Mouse (Mus musculus) forebrain, embryonic 14.5 days (tissue): ENCODE measurements around the gene St3gal5. TPM values are rescaled to one million over a fixed set of nuclear protein-coding genes. Genes with fewer than 3 reads are reported as not detected.
"Not testable (repeated sequence)": the region's sequence is repeated elsewhere in the genome, so short reads cannot be mapped to it uniquely, and the experiment has no call there.

Source experiments
- ATAC-seq: fragments of 200-750 bp; cut with Nextera tagmentation; 2 replicates; pipeline ENCODE4 v1.8.0; 2017; ENCODE audit warnings: mild to moderate bottlenecking, moderate library complexity
- DNase-seq: peaks from one replicate; pipeline ENCODE4 v3.0.0-alpha.2; 2015; ENCODE audit warnings: low spot score
- H3K27ac ChIP-seq: fragments of 300-500 bp; sonication (generic); 2 replicates; pipeline ENCODE4 v1.5.1; 2014; ENCODE audit warnings: low read depth, mild to moderate bottlenecking, control low read depth, low read length, moderate library complexity
- H3K27me3 ChIP-seq: fragments of 300-500 bp; sonication (generic); replicated peaks from 2 replicates; pipeline ENCODE4 v1.6.1; 2014; ENCODE audit warnings: low read length, control low read depth, mixed read lengths; ENCODE audit not compliant: control insufficient read depth, insufficient read depth
- H3K36me3 ChIP-seq: fragments of 300-500 bp; sonication (generic); 2 replicates; pipeline ENCODE4 v1.6.1; 2014; ENCODE audit warnings: low read length, control low read depth; ENCODE audit not compliant: control insufficient read depth, insufficient read depth
- H3K4me1 ChIP-seq: fragments of 300-500 bp; sonication (generic); 2 replicates; pipeline ENCODE4 v1.6.1; 2014; ENCODE audit warnings: antibody characterized with exemption, low read length, control low read depth; ENCODE audit not compliant: control insufficient read depth, insufficient read depth
- H3K4me2 ChIP-seq: fragments of 300-500 bp; sonication (generic); 2 replicates; pipeline ENCODE4 v1.6.1; 2014; ENCODE audit warnings: mild to moderate bottlenecking, control low read depth, low read length
- H3K4me3 ChIP-seq: fragments of 300-500 bp; sonication (generic); 2 replicates; pipeline ENCODE4 v1.5.1; 2014; ENCODE audit warnings: low read depth, low read length, control low read depth
- H3K9ac ChIP-seq: fragments of 300-500 bp; sonication (generic); 2 replicates; pipeline ENCODE4 v1.6.1; 2014; ENCODE audit warnings: mild to moderate bottlenecking, low read length, control low read depth, moderate library complexity
- H3K9me3 ChIP-seq: fragments of 300-500 bp; sonication (generic); replicated peaks from 2 replicates; pipeline ENCODE4 v1.6.1; 2016; ENCODE audit warnings: low read length, control low read depth, mixed read lengths; ENCODE audit not compliant: control insufficient read depth
- WGBS: fragments of 180-500 bp; shearing (Covaris S2); extraction: QIAGEN DNeasy Blood & Tissue Kit; methylation state at CpG from one replicate; pipeline ENCODE4 v1.1.7; 2014; 5-methylcytosine and 5-hydroxymethylcytosine counted together
- polyA plus RNA-seq: library from polyadenylated mRNA; unstranded; fragments of >200 nt; fragmentation: Nextera tagmentation; extraction: Ambion mirVana; gene quantifications from 2 replicates; pipeline ENCODE4 v1.2.1, GENCODE M21; 2014

The St3gal5 gene
- polyA plus RNA-seq, 1 experiment from 2014 or later = 25.5 TPM

GRCm38 (mm10) chr6:72148721-72149120 is 51.3 kb downstream of the St3gal5 start:
- Histone ChIP-seq H3K9ac (no peak overlapping the region), H3K4me2 (no peak overlapping the region), H3K9me3 (0 out of 2 replicates have a peak, but pooled peaks cover 5% of the 10 kb centered on the region), H3K27ac (no peak overlapping the region), H3K4me3 (no peak overlapping the region), H3K36me3 (peaks cover 27% of the 10 kb centered on the region), H3K27me3 (no peaks in the 10 kb centered on the region), H3K4me1 (no peaks in the 10 kb centered on the region)
- over 99% methylated on average over 4 of the region's 4 CpGs for WGBS
- ATAC-seq (no peak), DNase-seq (no peak)

- Histone ChIP-seq H3K36me3 (peaks cover 31% of the 10 kb centered on the region), H3K27me3 (no peaks in the 10 kb centered on the region), H3K4me3 (no peak overlapping the region), H3K9ac (no peak overlapping the region), H3K9me3 (0 out of 2 replicates have a peak, but pooled peaks cover 5% of the 10 kb centered on the region), H3K4me1 (no peaks in the 10 kb centered on the region), H3K4me2 (no peak overlapping the region), H3K27ac (no peak overlapping the region)
- ATAC-seq (no peak), DNase-seq (no peak)
- 88% methylated on average over 3 of the region's 3 CpGs for WGBS
Measured at GRCm38 (mm10) chr6:72149797-72150196, 52.4 kb downstream of the St3gal5 start.

- ATAC-seq = no peak
- peaks cover 40% of the 10 kb centered on the region for H3K36me3 ChIP-seq
- H3K4me1 ChIP-seq = no peaks in the 10 kb centered on the region
Measured at GRCm38 (mm10) chr6:72152707-72153106, 55.3 kb downstream of the St3gal5 start.

GRCm38 (mm10) chr6:72153455-72153854 is 56.1 kb downstream of the St3gal5 start:
- Histone ChIP-seq H3K4me2 (no peak overlapping the region), H3K9ac (no peak overlapping the region), H3K27me3 (no peaks in the 10 kb centered on the region), H3K4me1 (no peaks in the 10 kb centered on the region), H3K4me3 (no peak overlapping the region), H3K9me3 (0 out of 2 replicates have a peak, but pooled peaks cover 5% of the 10 kb centered on the region), H3K36me3 (peaks cover 40% of the 10 kb centered on the region), H3K27ac (no peak overlapping the region)
- DNase-seq (no peak), ATAC-seq (no peak)
- WGBS = 89% methylated on average over 11 of the region's 11 CpGs

More at GRCm38 (mm10) chr6:72152707-72153106, 55.3 kb downstream of the St3gal5 start:
- H3K9ac ChIP-seq = no peak overlapping the region
- H3K27ac ChIP-seq = no peak overlapping the region
- H3K4me3 ChIP-seq = no peak overlapping the region
- H3K4me2 ChIP-seq = no peak overlapping the region
- 88% methylated on average over 7 of the region's 7 CpGs for WGBS
- DNase-seq = no peak
- 0 out of 2 replicates have a peak, but pooled peaks cover 5% of the 10 kb centered on the region for H3K9me3 ChIP-seq
- no peaks in the 10 kb centered on the region for H3K27me3 ChIP-seq

- not testable (repeated sequence) for H3K27me3 ChIP-seq, DNase-seq
- 79% methylated on average over 5 of the region's 5 CpGs for WGBS
Measured at GRCm38 (mm10) chr6:72154008-72154407, 56.6 kb downstream of the St3gal5 start.

DNA sequence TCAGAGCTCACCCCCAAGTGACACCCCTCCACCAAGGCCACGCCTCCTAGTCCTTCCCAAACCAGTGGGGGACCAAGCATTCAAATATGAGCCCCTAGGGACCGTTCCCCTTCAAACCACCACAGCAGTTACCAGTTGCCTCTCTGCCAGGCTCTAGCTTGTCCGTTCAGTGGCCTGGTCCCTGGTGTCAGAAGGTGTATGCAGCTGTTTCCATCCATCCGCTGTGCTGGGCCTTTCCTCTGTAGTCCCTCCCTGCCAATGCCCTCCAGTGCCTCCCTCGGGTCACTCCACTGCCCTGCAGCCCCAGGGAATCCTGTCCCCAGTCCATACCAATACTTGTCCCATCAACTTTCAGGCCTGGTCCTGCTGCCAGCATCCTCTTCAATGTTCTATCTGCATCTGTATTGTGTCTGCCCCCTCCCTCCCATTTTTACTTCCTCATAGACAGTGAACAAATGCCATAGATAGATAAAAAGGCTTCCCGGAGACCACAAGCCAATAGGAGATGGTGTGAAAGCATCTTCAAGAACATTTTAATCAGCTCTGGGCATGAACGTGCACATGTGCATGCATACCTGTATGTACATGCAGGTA is 57.6 kb downstream of the St3gal5 start:
- DNase-seq (no peak), ATAC-seq (no peak)
- WGBS = 88% methylated on average over 7 of the region's 7 CpGs
- no peak overlapping the region for H3K4me2 ChIP-seq
- no peaks in the 10 kb centered on the region for H3K9me3 ChIP-seq
- H3K27me3 ChIP-seq = no peaks in the 10 kb centered on the region
- H3K36me3 ChIP-seq = peaks cover 27% of the 10 kb centered on the region
- no peak overlapping the region for H3K4me3 ChIP-seq
- no peak overlapping the region for H3K27ac ChIP-seq
- no peaks in the 10 kb centered on the region for H3K4me1 ChIP-seq
- no peak overlapping the region for H3K9ac ChIP-seq

More at GRCm38 (mm10) chr6:72154008-72154407, 56.6 kb downstream of the St3gal5 start:
- H3K4me2 ChIP-seq, H3K9me3 ChIP-seq, H3K4me3 ChIP-seq, H3K27ac ChIP-seq, H3K4me1 ChIP-seq, H3K9ac ChIP-seq, ATAC-seq: not testable (repeated sequence)
- H3K36me3 ChIP-seq = peaks cover 37% of the 10 kb centered on the region

- H3K9me3 ChIP-seq = no peaks in the 10 kb centered on the region
- 92% methylated on average over 8 of the region's 8 CpGs for WGBS
- no peak for DNase-seq
Measured at GRCm38 (mm10) chr6:72155649-72156048, 58.3 kb downstream of the St3gal5 start.

GRCm38 (mm10) chr6:72158966-72159764 is 61.8 kb downstream of the St3gal5 start:
- no peak overlapping the region for H3K4me3 ChIP-seq
- no peaks in the 10 kb centered on the region for H3K27me3 ChIP-seq
- WGBS = 86% methylated on average over 8 of the region's 8 CpGs
- H3K9me3 ChIP-seq = no peaks in the 10 kb centered on the region
- peaks cover 13% of the 10 kb centered on the region for H3K36me3 ChIP-seq
- H3K27ac ChIP-seq = no peak overlapping the region
- H3K9ac ChIP-seq = no peak overlapping the region
- H3K4me2 ChIP-seq = no peak overlapping the region
- no peak for DNase-seq
- H3K4me1 ChIP-seq = no peaks in the 10 kb centered on the region
- ATAC-seq = no peak

More at GRCm38 (mm10) chr6:72155649-72156048, 58.3 kb downstream of the St3gal5 start:
- Histone ChIP-seq H3K27me3 (no peaks in the 10 kb centered on the region), H3K36me3 (peaks cover 25% of the 10 kb centered on the region), H3K4me3 (no peak overlapping the region), H3K27ac (no peak overlapping the region), H3K4me2 (no peak overlapping the region), H3K9ac (no peak overlapping the region), H3K4me1 (no peaks in the 10 kb centered on the region)
- no peak for ATAC-seq
